Mouse (Mus musculus) thymus, adult 2 months (tissue): ENCODE results near the gene Nckap5.

Source experiments
- CTCF ChIP-seq: fragments of 200-500 bp; IDR thresholded peaks from 2 replicates; pipeline ENCODE4 v1.5.1; 2012; ENCODE audit warnings: mild to moderate bottlenecking, control low read depth, low read length, moderate library complexity, borderline replicate concordance; ENCODE audit not compliant: control insufficient read depth, poor library complexity, insufficient read depth; ENCODE audit errors: extremely low read depth
- POLR2A ChIP-seq: fragments of 200-500 bp; IDR thresholded peaks from 2 replicates; pipeline ENCODE4 v1.6.1; 2012; ENCODE audit warnings: mild to moderate bottlenecking, low read length, control low read depth, moderate library complexity; ENCODE audit not compliant: control insufficient read depth, poor library complexity, insufficient read depth; ENCODE audit errors: extremely low read depth

DNA sequence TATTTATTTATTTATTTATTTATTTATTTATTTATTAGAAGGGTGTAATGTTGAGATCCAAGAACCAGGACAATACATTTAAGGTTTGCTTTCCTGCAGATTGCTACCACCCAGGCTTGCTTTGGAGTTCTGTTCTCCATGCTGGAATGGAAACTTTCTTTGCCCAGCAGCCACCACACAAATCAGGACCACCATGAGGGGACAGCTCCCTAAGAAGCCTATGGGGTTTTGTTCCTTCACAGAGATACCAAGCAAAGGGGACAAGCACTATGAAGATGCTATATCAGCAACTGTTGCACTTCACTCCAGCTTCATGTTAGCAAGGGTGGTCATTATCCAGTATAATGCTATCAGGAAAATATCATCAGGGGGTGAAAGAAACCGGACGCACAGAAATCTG, 513.7 kb downstream of the Nckap5 start:
- TF ChIP-seq CTCF (no peak), POLR2A (no peak)
